Mouse (Mus musculus) brain, adult 2 months (tissue): ENCODE results near the gene Exoc6.
"Not testable (repeated sequence)": the region's sequence is repeated elsewhere in the genome, so short reads cannot be mapped to it uniquely, and the experiment has no call there.

Source experiments
- DNase-seq: peaks from one replicate; pipeline ENCODE4 v3.0.0; 2011; ENCODE audit warnings: low read depth, low spot score

Gene Exoc6

DNA sequence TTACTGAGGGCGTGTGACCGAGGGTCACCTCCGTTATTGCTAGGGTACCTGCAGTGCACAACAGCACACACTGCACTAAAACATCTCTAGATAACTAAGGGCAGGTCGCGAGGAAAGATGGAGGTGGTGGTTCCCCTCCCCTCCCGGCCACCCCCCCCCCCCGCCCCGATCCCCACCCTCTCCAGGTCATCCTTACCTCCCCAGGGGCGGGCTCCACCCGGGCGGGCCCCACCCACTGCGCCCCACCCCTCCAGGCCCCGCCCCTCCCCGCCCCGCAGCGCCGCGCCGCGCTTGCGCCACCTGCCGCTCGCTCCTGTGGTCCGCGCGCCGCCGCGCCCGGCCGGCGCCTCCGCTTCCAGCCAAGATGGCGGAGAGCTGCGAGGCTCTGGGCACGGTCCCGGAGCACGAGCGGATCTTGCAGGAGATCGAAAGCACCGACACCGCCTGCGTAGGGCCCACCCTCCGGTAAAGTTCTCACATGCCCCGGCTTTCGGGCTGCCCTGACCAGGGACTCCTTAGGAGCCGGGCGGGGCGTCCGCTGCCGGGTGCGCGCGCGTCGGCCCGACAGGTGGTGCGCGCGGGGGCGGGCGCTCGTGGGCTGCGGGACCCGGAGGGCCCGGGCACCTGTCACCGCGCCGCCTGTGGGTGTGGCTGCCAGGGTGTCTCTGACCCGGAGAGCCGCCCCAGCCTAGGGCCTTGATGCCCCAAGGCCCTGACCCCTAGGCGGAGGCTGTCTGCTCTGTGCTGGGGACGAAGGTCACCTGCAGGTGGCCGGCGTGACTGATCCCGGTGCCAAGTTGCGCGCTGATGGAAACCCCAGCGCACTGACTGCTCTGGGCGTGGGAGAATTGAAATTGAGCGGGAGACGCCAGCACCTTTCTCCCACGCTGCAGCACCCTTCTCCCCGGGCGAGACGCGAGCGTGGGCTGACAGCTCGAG is at the start of gene Exoc6:
TSS of gene Exoc6 (plus strand) at position 318 of the 939 bp plus-strand sequence.
- peak; percentile 91 for DNase-seq

DNA sequence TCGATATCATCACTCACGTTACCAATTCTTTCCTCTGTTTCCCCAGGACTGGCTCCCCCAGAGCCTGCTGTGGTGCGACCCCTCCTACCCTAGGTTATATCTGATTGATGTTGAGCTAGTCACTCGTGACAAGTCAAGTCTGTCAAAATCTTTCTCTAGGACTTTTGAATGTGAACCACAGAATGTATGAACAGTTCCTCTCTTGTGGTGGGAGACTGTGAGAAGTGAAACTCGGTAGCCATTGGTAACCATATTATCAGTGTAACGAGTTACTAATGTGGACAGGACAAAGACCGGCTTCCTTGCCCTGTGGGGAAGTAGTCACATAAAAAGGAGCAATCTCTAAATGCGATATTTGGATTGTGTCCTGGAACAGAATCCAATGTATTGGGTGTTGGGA is 47.2 kb upstream of the Exoc6 start:
- DNase-seq = no peak

DNA sequence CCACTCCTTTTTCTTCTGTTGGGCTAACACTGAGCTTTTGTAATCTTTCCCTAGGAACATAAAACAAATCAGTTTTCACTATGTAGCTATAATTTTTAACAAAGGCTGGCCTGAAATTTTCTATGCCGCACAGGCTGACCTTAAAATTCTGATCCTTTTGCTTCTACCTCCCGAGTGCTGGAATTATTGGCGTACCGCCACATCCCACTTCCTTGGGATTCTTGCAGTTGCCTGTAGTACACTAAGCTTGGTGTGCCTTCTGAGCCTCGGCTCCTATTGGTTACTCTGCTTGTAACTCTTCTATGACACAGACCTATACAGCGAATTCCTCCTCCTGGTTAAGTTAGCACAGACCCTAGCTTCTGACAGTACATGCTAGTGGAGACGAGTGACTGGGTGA is 44.2 kb upstream of the Exoc6 start:
- DNase-seq = peak; percentile 7

DNA sequence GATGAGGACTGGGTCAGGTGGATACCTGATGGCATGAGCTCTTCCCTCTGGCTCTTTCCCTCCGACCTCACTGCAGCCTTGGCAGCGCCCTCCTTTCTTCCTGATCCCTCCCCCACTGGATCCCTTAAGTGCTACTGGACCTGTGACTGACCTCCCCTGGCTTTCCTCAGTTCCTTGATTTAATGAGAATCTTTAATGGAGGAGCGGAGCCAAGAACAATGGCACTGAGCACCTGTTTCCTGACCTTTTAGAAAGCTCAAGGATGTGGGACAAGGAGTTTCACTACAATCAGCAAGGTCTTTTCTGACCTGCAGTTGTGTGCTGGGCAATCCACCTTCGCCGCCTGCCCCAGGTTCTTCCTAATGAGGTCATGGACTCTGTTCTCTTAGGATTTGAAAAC is 43.6 kb upstream of the Exoc6 start:
- no peak for DNase-seq

DNA sequence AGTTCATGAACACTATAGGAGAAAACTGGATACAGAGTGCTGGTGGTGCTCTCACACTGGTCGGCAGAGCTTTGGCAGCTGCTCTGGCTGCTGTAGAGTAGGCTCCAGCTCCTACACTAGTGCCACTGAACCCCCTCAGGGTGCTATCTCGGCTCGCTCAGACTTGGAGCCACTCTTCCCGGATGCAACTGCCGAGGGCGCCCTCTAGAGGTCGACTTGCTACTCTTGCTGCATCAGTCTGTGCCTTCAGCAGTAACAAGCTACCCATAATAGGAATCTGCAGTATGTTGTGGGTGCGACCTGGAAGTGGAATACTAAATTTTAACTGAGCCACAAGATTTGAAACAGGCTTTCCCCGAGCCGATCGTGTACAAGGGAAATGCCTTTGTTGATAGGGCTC is 40.5 kb upstream of the Exoc6 start:
- DNase-seq = peak; percentile 78

DNA sequence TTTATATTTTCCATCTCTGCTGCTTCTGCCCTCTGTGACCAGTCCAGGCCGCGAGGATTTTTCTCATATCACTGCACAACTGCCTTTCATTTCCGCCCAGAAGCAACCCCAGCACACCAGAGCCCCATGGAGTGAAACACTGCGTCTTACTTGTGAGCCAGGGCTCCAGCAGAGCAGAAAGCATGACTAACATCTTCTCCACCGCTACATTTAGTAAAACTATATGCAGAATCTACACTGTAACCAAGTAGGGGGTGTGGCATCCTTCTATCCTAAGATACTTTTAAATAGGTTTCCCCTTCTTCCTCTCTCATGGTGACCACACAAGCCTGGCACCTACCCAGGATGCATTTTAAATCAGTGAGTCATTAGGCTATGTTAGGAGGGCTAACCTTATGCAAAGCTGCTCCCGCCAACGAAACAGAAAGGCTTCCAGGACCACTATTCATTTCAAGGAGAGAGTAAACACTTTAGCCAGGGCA is 35.4 kb upstream of the Exoc6 start:
- DNase-seq = peak; percentile 12

DNA sequence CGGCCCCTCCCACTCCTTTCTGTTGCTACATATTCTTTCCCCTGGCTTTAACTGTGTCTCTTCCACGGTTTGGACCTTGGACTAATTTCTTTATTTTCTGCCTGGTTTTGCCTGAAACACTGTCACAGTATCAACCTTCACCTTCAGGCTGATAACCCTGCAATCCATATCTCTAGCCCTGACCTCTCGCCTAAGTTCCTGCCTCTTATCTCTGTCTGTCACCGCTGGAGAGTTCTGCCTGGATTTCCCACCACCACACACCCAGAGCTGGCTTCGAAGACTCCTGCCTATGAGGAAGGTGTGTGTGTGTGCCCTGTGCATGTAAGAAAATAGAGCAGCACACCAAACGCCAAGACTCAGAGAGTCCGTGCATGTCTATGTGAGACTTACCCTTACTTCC is 32.8 kb upstream of the Exoc6 start:
- no peak for DNase-seq

DNA sequence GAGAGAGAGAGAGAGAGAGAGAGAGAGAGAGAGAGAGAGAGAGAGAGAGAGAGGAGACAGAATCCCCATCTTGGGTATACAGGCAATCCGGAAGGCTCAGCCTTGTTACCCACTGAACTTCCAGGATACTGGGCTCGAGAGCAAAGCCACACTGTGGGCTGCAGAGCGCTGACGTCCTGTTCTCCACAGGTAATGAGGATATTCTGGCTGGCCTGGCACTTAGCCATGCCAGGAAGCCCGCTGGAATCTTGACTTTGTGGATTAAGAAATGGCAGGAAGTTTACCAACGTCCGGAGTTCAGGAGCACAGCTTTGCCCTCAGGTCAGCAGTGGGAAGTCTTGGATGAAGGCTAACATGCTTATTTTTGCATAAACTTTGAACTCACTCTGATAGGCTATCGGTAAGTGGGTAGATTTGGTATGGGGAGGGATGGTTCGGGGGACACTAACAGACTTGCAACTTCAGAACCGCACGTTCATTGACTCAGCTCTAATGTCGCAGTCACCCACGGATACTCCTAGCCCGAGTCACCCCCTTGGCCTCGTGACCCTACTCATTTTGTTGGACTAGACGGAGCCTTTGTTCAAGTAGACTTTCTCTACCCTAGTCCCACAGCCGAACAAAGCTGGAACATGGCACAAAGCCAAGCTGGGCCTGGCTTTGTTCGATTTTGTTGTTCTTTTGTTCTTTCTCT is 29.3 kb upstream of the Exoc6 start:
- DNase-seq = peak; percentile 28

DNA sequence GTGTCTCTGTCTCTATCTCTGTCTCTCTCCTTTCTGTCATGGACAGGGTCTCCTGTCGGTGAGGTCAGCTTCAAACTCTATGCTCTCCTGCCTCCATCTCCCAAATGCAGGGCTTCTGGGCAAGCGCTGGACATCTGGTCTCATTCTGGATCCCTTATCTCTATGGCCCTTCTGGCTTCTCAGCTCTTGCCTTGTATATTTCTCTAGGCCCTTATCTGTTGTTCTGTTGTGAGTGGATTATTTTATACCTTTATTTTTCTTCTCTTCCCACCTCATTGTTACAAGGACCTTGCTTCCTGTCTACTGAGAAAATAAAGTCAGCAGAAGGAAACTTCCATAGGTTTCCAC is 28.8 kb upstream of the Exoc6 start:
- no peak for DNase-seq

DNA sequence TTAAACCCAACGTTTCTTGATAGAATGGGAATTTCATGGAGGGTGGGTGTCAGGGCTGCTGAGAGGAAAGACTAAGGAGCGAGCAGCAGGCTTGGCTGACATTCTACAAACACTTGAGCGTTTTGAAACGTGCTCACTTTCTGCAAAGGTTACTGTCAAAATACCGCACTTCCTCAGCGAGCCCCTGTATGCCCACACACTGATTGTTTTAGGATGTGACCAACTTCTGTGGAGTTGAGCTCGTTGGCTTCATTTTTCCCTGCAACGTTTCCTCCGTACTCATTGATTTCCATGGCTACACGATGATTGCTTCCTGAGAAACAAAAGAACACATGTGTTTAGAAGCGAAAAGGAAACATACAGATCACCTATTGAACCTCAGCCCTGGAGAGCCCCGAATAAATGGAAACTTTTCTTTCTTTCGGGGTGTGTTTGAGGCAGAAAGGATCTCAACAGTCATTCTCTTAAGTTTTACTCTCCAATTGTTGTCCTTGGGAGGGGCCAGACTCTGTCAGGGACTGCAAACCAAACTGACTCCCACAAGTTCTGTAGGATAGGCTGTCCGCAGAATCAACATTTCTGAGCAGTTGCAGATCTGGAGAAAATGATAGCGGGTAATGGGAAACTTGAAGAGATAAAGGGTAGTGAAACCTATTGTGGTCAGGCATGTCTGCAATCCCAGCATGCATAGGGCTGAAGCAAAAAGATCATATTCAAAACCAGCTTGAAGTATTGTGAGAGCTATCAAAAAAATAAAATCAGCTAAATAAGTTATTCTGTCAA is 26.7 kb upstream of the Exoc6 start:
- DNase-seq = no peak

DNA sequence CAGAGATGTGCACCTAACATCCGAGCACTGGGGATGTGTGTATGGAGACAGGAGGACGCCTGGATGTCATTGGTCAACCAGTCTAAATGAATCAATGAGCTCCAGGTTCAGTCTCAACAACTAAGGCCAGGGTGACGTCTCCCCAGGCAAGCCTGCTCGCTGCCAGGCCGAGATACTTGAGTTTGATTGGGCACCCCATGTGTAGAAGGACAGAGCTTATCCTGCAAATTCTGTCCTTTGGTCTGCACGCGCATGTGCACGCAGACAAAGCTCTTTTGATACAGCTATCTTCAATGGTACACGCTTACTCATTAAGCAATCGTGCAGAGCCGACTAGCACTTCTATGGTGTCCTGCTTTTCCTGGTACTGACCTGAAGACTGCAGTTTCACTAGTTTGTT is 24.3 kb upstream of the Exoc6 start:
- no peak for DNase-seq

DNA sequence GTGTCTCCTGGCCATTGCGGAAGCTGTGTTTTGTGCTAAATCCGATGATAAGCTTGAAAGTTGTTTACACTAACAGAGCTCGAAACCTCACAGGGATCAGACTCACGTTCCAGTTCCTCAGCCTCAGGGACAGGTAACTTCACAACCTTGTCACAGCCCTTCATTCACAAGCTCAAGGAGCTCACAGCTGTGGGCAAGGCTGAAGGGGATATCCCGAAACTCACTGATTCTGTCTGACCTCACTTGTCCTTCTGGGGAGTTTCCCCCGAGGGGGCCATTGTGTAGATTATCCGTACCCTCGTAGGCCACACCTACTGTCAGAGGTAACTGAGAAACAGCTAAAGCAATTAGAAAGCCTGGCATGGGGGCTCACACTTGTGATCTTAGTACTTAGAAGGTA is 23.4 kb upstream of the Exoc6 start:
- DNase-seq = no peak

DNA sequence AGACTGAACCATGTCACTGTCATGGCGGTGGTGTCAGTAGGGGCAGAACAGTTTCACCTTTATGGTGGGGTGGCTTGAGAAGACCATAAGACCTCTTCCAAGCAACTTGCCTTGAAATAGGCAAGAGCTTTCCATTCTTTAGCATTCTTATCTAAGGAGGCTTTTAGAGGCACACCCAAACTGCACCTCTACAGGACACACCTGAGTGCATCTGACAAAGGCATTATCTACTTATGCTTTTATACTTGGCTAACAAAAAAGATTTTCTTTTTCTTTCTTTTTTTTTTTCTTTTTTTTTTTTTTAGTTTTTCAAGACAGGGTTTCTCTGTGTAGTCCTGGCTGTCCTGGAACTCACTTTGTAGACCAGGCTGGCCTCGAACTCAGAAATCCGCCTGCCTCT is 22.5 kb upstream of the Exoc6 start:
- DNase-seq = not testable (repeated sequence)

DNA sequence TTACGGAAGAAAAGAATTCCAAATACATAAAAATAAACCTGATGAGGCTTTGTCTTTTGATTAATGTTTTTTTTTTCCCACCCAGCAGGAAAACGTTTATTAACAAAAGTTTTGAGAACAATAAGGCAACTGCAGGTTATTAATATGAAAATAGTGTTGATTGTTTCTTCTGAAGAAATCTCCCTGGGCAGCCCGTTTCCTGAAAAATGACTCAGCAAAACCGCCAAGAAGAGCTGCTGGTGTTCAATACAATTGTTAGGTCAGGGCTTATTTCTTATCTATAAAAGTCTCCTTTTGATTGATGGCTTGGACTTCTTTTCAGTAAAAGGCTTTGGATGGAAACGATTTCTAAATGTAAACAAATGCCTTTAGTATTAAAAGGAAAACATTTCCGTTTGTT is 21.6 kb upstream of the Exoc6 start:
- no peak for DNase-seq

DNA sequence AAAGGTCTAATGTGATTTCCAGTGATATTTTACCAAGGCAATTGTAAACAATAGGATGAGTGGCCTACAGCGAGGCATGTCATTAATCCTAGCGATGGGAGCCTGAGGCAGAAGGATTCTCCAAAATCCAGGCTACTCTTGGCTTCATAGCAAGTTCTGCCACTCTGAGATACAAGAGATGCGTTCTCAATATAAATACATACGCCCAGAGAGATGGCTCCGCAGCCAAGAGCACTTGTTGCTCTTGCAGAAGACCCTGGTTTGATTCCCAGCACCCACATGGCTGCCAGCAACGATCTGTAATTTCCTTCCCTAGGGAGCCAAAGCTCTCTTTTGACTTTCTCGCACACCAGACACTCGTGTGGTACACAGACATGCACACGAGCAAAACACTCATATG is 20.9 kb upstream of the Exoc6 start:
- DNase-seq = no peak

DNA sequence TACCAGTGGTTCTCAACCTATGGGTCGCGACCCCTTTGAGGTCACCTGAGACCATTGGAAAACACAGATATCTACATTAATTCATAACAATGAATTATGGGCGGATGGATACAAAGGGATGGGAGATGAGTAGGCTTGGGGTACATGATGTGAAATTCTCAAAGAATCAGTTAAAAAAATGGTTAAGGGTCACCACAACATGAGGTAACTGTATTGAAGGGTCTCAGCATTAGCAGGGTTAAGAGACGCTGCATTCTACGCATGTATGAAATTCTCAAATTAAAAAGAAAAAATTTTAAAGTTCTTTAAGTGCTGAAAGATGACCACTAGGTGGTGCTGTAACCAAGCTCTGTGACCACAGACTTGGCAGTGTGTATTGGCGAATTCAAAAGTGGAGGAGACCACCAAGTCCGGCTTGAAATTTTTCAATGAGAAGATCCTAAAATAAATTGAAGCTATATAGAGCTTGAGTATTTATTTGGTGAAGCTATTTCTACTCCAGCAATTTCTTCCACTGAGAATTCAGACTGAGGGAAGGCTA is 20.2 kb upstream of the Exoc6 start:
- DNase-seq = peak; percentile 77

DNA sequence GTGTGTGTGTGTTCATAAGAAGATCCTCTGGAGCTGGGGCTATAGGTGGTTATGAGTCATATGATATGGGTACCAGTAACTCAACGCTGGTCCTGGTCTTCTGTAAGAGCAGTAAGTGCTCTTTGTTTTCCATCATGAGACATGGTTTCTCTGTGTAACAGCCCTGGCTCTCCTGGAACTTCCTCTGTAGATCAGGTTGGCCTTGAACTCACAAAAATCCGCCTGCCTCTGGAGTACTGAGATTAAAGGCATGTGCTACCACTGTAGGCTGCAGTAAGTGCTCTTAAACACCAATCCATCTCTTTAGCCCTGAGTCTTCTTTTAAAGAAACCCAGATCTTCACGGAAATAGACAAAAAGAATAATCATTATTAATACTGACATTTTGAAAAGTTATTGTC is 19.6 kb upstream of the Exoc6 start:
- no peak for DNase-seq

DNA sequence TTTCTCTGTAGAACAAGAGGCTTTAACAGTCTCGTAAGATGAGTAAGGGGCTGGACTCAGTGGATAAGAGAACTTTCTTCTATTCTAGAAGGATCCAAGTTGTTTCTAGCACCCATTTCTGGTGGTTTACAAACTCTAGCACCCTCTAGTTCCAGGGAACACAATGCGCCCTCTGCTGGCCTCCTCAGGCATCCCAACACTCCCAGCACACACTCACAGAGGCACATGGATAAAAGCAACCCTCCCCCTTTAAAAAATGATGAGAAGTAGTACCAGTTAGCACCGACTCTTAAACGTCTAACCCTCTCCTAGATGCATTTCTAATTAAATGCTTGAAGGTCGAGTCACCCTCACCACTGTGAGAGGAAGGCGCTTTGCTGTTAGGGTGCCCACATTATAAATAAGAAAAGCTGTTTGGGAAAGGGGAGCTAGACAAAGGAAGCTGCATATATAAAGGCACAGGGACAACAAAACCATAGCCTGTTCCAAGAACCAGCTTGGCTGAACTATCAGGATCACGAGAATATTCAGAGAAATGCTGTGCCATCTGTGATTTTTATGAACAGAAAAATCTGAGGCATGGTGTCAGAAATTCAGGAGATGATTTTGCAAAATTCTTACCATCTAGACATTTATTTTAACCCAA is 18.9 kb upstream of the Exoc6 start:
- peak; percentile 49 for DNase-seq

DNA sequence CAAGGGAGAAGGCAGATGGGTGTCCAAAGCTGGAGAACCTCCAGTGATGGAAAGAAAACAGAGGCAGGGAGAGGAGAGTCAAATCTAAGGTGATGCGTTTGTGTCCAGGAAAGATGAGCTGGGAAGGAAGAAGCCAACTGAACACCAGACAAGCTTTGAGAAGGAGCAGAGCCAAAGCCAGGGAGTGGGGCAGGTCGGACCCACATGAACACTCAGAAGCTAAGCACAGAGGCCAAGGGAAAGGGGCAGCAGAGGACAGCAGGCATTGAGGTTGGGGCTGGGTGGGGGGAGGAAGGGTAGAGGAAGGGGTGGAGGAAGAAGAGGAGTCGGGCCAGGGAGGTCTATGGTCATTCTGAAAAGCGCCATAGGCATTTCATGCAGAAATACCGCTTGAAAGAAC is 17.0 kb upstream of the Exoc6 start:
- no peak for DNase-seq

DNA sequence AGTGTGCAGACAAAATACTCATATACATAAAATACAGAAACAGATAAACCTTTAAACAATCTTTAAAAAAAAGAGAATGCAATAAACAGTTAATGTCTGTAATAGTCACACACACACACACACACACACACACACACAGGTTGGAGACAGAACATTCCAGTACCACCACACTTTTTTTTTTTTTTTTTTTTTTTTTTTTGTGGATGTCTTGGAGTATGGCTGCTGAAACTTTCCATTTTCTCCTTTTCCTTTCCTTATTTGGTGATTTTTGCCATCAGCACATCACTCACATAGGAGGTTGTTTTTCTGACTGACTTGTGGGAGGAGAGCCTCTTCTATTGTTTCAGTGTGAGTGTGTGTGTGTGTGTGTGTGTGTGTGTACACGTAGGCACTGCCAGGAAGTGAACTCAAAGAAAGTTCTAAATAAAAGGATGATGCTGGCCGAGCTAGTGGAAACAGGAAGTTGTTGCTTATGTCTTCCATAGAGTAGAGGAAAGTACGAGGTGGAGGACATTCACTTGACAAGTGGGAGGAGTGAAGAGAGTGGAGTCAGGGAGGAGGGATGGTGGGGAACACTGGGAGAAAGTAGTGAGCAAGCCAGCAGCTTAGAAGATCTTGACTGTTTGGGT is 15.4 kb upstream of the Exoc6 start:
- no peak for DNase-seq

DNA sequence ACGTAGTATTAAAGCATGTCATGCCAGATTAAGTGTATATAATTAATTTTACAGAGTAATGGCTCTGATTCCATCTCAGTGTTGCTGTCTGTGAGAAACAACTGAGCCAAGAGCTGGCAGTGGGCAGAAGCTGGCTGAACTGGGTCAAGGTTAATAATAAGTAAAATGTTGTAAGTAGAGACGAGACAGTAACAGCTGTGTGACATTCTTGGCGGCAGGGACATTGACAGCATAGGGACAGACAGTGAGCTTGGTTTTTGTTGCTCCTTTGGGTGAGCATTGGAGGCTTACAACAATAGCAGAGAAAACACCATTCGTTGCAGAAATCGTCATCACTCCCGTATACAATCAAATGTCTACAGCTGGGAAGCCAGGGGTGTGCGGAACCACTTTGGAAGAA is 13.8 kb upstream of the Exoc6 start:
- DNase-seq = no peak
